Mouse (Mus musculus) embryonic fibroblast, embryonic 13.5 days (primary cell): ENCODE measurements at regions not wholly inside any gene's neighbourhood (a gene's known extent, or its start where the extent isn't known, plus 50 kb on each side); places are given as distances from the start of the nearest gene placed in this dataset.

ENCODE experiments used
- H3K27ac ChIP-seq: 2 replicates; pipeline ENCODE4 v1.5.1; 2012; ENCODE audit warnings: low read length, control low read depth, inconsistent platforms; ENCODE audit not compliant: insufficient read depth
- H3K4me1 ChIP-seq: 2 replicates; pipeline ENCODE4 v1.6.1; 2011; ENCODE audit warnings: low read length; ENCODE audit not compliant: control insufficient read depth, insufficient read depth
- H3K4me3 ChIP-seq: 2 replicates; pipeline ENCODE4 v1.5.1; 2011; ENCODE audit warnings: mild to moderate bottlenecking, control low read depth, low read length; ENCODE audit not compliant: insufficient read depth
- CTCF ChIP-seq: IDR thresholded peaks from 2 replicates; pipeline ENCODE4 v1.5.1; 2011; ENCODE audit warnings: mild to moderate bottlenecking, control low read depth, low read length, moderate library complexity, borderline replicate concordance; ENCODE audit not compliant: insufficient read depth
- POLR2A ChIP-seq: IDR thresholded peaks from 2 replicates; pipeline ENCODE4 v1.6.1; 2011; ENCODE audit warnings: low read depth, mild to moderate bottlenecking, control low read depth, low read length, moderate library complexity

DNA sequence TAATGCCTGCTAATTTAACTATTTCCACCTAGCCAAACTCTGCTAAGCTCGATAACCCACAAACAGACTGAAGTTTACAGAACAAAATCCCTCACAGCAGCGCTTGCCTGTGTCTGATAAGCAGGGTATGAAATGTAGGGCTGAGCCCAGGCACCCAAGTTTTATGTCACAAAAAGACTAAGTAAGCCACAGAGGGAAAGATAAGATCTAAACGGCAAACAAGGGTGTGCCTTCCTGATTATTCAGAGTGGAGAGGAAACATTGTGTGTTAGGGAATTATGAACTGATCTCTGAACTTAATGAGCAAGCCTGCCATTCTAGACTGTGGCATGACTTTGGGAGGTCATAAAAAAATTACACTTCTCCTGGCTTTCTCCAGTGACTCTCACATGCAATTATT is 621.8 kb downstream of the Kcnj2 start:
- H3K4me3 ChIP-seq = no peak overlapping the region
- H3K27ac ChIP-seq = no peak overlapping the region

DNA sequence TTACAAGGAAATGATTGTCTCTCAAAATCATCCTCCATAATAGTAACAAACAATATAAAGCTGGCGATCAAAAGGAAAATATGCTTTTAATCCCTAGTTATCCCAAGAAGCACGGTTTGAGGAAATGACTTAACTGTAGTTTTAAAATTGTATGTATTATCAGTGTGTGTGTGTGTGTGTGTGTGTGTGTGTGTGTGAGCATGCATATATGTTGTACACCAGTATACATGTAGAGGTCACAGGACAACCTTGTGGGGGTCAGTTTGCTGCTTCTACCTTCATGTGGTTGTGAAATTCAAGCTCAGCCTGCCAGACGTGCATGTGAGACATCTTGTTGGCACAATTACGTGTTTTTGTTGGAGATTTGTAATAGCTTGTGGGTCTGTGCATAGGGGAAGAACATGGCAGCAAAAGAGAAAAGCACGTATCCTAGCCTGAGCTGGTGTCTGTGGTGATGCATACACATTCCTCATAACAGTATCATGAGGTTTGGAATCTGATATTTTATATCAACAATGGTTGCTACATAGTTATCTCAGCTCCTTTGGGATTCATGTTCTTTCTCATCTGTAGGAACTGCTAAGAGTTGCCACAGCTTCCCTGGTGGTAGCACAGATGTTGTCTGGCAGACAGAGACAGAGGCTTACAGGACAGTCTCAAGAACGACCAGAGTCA is 622.4 kb downstream of the Kcnj2 start:
- peak overlapping the region; percentile 25 for H3K27ac ChIP-seq
- TF ChIP-seq POLR2A (no peak), CTCF (no peak)
- H3K4me1 ChIP-seq = peaks cover 9% of the 10 kb centered on the region
- H3K4me3 ChIP-seq = no peak overlapping the region

More for the DNA sequence above, 621.8 kb downstream of the Kcnj2 start:
- TF ChIP-seq CTCF (no peak), POLR2A (no peak)
- peaks cover 9% of the 10 kb centered on the region for H3K4me1 ChIP-seq

DNA sequence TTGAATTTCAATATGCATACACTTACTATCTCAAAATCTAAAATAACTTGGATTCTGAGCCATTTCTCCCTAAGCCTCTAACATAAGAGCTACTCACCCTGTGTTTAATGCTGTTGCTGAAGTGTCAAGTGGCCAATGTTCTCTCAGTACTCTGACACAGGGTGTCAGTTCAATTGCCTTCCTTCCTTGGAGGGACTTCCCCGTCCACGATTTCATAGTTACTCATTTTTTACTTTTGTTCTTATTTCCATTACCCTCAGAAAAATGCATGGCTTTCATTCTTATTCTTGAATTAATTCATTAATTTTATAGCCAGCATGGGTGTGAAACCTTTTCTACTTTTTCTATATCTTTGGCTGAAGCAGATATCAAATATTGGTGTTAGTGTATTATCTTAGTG is 623.9 kb downstream of the Kcnj2 start:
- Histone ChIP-seq H3K4me1 (peaks cover 5% of the 10 kb centered on the region), H3K4me3 (no peak overlapping the region), H3K27ac (no peak overlapping the region)
- TF ChIP-seq POLR2A = no peak
- no peak for TF ChIP-seq CTCF

DNA sequence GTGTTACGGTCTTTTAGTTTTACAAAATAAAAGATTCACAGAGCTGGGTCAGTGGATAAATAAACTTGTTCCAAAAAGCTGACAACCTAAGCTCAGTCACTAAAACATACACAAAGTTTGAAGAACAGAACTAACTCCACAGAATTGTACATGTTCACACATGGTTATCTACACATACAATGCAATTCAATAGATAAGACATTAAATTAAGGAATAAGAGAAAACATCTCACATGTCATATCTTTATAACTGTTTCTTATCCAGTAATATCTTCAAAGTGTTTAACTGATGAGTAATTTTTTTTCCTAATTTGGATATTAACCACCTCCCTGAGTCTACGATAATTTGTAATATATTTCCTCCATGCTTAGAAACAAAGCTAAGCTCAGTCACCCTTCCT is 625.5 kb downstream of the Kcnj2 start:
- Histone ChIP-seq H3K27ac (no peak overlapping the region), H3K4me1 (peaks cover 5% of the 10 kb centered on the region), H3K4me3 (no peak overlapping the region)
- TF ChIP-seq POLR2A (no peak), CTCF (no peak)

DNA sequence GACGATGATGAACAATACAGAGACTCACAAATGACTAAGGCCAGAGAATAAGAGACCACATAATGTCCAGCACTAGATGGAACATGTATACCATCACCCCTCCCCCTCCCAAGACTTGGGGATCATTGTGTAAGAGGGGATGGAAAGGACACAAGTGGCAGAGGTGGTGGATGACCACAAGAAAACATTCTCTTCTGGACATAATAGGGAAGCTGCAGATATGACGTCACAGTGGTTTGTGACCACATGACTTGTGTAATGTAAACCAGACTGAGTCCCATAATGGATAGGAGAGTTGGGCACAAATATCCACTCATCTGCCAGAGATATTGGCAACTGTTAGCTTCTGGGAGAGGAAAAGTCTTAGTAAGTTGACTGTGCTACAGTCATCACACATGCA is 630.7 kb downstream of the Kcnj2 start:
- TF ChIP-seq CTCF = no peak
- TF ChIP-seq POLR2A = no peak
- H3K4me1 ChIP-seq = no peaks in the 10 kb centered on the region
- H3K27ac ChIP-seq = no peak overlapping the region
- no peak overlapping the region for H3K4me3 ChIP-seq

DNA sequence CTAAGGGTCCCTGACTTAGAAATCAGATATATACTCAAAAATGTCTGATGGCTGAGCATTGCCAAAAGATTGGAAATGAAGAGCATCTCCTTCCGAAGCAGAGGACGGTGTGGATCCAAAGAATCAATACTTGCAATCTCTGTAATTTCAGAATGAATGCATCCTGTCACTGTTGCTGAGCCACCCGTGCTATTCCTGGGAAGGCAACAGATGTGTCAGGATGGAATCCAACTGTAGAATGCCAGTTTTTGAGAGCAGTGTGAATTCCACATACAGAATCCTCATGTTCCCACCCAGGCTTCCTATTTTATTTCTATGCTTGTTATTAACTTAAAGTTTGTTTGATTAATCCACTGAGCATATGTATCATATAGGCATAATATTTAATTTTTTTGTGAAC is 633.9 kb downstream of the Kcnj2 start:
- no peak overlapping the region for H3K27ac ChIP-seq
- H3K4me3 ChIP-seq = no peak overlapping the region
- no peak for TF ChIP-seq POLR2A
- TF ChIP-seq CTCF = no peak
- H3K4me1 ChIP-seq = no peaks in the 10 kb centered on the region

DNA sequence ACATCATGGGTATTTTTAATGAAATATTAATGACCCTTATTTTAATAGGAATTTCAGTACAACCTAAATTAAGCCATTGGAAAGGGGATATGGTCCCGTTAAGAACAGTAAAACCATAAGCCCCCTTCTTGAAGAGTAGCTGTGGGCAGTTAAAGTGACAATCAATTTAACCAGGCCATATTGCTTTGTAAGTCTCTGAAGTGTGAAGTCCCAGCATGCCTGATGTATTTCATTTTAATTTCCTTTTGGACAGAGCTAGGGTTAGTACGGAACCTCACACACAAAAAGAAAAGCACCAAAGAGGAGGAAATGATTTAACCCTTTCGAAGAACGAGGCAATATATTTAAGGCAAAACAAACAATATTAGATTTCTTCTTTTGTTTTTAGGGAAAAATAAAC is 640.9 kb downstream of the Kcnj2 start:
- TF ChIP-seq CTCF (no peak), POLR2A (no peak)
- Histone ChIP-seq H3K27ac (no peak overlapping the region), H3K4me1 (no peaks in the 10 kb centered on the region), H3K4me3 (no peak overlapping the region)

DNA sequence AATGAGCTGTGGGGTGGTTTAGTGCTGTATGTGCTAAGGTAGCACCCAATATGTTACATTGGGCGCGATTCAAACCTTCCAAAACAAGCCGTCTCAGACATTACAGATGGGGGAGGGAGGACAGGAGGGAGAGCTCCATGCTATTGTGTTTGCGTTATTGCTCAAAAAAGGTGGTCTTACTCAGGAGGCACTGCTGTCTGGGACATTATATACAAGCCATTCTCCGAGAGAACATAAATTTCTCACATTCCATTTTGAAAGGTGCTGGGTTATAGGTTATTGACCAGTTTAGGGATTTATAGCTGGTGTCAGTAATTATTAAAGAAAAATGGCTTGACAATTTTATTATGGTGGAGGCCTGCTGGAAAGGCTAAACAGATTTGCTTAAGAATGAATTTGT is 649.4 kb downstream of the Kcnj2 start:
- Histone ChIP-seq H3K4me1 (no peaks in the 10 kb centered on the region), H3K4me3 (no peak overlapping the region), H3K27ac (no peak overlapping the region)
- TF ChIP-seq CTCF (no peak), POLR2A (no peak)

DNA sequence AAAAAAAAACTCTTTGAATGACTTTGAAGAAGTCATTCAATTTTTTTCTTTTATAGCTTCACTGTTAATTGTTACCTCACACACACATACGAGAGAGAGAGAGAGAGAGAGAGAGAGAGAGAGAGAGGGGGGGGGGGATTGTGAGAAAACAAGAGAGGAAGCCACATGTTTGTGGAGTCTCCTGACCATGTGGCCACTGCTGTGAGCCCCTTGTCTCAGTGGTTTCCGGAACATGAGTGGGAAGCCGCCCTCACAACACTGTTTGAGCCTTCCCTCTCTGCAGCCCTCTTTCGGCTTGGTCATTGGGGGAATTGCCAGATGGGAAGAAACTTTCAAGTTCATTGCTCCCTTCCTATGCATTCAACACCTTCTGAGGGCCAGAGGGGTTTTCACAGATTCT is 656.3 kb downstream of the Kcnj2 start:
- no peak overlapping the region for H3K27ac ChIP-seq
- no peak overlapping the region for H3K4me3 ChIP-seq
- no peaks in the 10 kb centered on the region for H3K4me1 ChIP-seq
- TF ChIP-seq POLR2A (no peak), CTCF (no peak)

DNA sequence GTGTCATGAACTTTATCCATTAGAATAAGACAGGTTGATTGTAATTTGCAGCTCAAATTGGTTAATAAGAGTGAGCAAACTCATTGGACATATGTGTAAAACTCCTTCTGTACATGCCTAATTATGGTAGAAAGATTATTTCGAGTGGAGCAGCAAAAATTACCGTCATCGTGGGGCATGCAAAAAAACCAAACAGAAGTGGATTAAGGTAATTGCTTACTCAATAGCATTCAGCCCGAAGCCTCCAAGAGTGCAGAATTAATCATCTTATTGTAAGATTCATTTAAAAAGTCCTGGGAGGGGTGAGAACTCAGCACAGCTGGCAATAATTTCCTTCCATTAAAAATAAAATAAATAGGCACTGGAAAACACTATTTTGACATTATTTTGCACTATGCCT is 662.2 kb downstream of the Kcnj2 start:
- no peak for TF ChIP-seq CTCF
- TF ChIP-seq POLR2A = no peak
- no peak overlapping the region for H3K4me3 ChIP-seq
- no peaks in the 10 kb centered on the region for H3K4me1 ChIP-seq
- no peak overlapping the region for H3K27ac ChIP-seq
